Mouse (Mus musculus): ENCODE measurements around the gene Map3k1. TPM values are rescaled to one million over a fixed set of nuclear protein-coding genes. Genes with fewer than 3 reads are reported as not detected.
A peak's percentile ranks its signal among the peaks of the same experiment; 100 is the strongest.
"Not testable (repeated sequence)": the region's sequence is repeated elsewhere in the genome, so short reads cannot be mapped to it uniquely, and the experiment has no call there.

The Map3k1 gene
- total RNA-seq, 2 experiments from 2014 or later: 27.9 to 33.0 TPM

GRCm38 (mm10) chr13:111755377-111755776 lies 53.4 kb downstream of the Map3k1 start:
- no peak for DNase-seq (ENCODE audit: low spot score)
- intact Hi-C loops (cut with DNase I): no loop called here

DNA sequence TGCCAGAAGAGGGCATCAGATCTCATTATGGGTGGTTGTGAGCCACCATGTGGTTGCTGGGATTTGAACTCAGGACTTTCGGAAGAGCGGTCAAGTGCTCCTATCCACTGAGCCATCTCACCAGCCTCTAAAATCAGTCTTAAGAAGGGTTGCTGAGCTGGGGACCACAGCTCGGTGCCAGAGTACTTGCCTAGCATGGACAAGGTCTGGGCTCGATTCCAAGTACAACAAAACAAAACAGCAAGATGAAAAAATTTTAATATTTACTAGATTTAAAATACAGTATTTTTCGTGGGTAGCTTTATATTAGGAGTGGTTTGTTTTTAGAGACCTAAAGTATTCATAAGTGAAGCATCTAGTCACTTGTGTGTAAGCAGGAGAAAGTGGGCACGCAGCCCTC lies 55.5 kb downstream of the Map3k1 start:
- intact Hi-C loops (cut with DNase I): no loop called here
- no peak for DNase-seq (ENCODE audit: low spot score)

GRCm38 (mm10) chr13:111748301-111749062 lies 60.3 kb downstream of the Map3k1 start:
- intact Hi-C loops (cut with DNase I): no loop called here

DNA sequence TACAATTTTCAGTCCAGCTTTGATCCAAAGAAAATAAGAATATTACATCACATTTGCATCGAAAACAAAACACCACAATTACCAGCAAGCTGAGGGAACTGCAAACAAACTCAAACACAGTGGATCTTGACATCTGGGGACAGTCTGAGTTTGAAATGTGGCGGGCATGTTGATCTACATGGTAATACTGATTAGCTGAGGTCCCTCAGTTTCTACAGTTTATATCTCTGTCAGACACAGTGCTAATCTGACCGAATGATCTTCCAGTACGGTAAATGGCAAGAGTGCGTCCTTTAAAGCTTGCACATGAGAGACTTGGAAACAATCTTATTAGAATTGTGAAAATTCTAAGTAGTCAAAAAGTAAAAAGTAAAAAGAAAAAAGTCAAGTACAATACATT lies 62.0 kb downstream of the Map3k1 start:
- intact Hi-C loops (cut with DNase I): no loop called here
- no peak for DNase-seq (ENCODE audit: low spot score)

More at GRCm38 (mm10) chr13:111748301-111749062, 60.3 kb downstream of the Map3k1 start:
- no peak for DNase-seq (ENCODE audit: low spot score)

DNA sequence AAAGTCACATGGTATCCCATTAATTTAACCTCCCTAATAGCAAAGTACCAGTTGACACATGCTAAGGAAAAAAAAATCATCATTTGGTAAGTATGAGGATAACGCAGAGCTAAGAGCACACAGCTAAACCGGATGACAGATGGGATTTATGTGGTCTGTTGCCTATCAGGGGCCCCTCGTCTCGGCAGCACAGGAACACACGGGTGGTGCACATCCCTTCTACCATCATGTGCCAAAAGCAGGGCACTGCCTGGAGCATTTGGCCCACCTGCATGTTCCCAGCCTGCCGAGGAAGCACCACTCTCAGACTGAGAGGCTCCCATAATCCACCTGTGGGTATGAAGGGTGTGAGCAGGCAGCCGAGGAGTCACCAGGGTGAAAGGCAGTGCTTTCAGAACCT lies 63.6 kb downstream of the Map3k1 start:
- intact Hi-C loops (cut with DNase I): no loop called here
- no peak for DNase-seq (ENCODE audit: low spot score)

DNA sequence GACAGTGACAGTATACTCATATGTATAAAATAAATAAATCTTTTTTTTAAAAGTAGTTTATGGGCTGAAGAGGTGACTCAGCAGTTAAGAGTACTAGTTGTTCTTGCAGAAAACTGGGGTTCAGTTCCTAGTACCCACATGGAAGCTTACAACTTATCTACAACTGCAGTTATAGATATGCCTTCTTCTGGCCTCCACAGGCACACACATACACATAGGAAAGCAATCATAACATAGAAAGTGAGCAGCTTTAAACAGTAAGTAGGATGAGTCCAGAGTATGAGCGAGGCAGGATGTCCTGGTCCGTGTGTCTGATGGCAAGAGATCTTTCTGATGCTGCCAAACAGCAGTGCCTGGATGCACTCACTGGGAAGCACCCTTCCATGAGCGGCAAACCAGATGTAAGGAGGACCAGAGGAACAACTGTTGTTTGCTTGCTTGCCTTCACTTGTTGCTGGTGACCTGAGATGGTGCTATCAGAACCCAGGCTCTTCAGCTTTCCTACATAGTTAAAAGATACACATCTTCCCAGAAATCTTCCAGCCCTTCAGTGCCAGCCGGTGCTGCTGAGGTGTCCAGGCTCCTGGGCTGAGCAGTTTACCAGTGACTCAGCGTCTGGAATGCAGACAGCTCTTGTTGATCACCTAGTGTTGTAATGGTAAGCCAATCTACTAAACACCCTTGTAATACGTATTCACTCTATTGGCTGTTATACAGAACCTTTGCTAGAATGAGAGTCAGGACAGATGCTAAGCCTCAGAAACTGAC lies 64.4 kb downstream of the Map3k1 start:
- intact Hi-C loops (cut with DNase I): loop anchor here (5.0 kb wide), 1 partner anchor 167 kb away; no protein-coding TSS in a partner anchor
- DNase-seq (ENCODE audit: low spot score): no peak

DNA sequence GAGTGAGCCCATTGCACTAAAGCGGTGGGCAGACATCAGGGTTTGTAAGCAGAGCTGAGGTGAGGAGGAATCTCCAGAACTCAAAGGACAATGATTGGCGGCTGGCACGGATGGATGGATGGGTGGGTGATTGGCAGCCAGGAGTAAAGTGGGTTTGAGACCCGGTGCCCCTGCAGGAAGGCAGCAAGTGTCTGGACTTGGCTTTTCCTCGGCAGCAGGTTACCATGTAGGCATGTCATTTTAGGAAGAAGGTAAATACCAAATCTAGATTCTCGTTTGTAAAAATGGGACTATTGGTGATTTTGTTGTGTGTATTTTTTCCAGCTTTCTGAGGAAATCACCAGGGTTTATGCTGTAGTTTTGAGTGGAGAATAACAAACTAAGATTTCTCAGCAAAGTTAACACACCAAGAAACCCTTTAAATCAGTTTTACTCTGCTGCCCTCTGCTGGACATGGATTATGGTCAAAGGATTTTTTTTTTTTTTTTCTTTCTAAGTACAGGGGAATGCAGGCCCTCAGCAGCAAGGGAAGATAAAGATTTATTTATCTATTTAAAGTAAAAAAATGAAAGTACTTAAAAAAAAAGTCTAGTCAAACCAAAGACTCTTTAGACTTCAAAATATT lies 66.7 kb downstream of the Map3k1 start:
- DNase-seq (ENCODE audit: low spot score): no peak
- intact Hi-C loops (cut with DNase I): loop anchor here (2.0 to 5.0 kb wide), 2 partner anchors 165 to 281 kb away; no protein-coding TSS in a partner anchor

DNA sequence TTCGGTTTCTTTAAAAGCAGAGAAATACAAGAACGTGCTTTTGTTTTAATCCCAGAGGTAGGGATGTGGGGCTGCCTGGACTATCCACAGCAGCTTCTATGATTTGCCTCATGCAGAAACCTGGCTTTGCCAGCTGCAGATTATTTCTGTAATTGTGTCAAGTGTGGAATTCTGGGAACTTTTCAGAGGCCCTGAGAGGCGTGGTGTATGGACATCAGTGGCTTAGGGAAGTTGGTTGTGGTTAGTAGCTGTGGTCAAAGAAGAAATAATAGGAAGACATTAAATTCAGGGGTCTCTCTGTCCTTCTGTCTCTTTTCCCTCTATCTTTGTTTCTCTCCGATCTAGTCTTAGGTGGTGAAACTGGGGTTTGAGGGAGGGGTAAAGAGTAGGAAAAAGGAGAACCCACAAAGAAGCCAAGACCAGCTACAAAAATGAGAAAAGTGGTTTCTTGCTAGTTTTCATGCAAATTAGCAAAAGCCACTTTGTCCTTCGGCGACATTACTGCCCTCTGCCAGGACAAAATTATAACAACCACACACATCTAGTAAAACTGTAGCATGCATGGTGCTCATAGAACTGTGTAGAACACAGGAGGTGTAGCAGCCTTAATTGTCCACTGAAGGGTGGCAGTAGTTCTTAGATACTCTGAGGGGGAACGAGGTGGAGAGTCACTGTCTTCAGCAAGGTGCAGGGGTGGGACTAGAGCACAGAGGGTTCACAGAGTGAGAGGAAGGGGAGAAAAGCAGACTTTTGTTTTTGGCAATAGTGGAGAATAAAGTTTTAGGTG lies 67.4 kb downstream of the Map3k1 start:
- intact Hi-C loops (cut with DNase I): loop anchor here (5.0 kb wide), 1 partner anchor 164 kb away; no protein-coding TSS in a partner anchor
- DNase-seq (ENCODE audit: low spot score): no peak

DNA sequence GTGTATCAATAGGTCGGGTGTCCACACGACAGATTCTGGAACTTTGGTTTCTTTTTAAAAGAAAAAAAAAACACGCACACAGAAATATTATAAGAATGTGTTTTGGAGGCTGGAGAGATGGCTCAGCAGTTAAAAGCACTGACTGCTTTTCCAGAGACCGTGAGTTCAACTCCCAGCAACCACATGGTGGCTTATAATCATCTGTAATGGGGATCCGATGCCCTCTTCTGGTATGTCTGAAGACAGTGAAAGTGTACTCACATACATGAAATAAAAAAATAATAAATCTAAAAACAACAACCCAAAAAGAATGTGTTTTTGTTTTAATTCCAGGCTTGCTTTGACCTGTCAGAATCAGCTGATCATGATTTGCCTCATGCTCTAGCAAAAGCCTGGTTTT lies 81.9 kb downstream of the Map3k1 start:
- intact Hi-C loops (cut with DNase I): no loop called here
- DNase-seq (ENCODE audit: low spot score): no peak

DNA sequence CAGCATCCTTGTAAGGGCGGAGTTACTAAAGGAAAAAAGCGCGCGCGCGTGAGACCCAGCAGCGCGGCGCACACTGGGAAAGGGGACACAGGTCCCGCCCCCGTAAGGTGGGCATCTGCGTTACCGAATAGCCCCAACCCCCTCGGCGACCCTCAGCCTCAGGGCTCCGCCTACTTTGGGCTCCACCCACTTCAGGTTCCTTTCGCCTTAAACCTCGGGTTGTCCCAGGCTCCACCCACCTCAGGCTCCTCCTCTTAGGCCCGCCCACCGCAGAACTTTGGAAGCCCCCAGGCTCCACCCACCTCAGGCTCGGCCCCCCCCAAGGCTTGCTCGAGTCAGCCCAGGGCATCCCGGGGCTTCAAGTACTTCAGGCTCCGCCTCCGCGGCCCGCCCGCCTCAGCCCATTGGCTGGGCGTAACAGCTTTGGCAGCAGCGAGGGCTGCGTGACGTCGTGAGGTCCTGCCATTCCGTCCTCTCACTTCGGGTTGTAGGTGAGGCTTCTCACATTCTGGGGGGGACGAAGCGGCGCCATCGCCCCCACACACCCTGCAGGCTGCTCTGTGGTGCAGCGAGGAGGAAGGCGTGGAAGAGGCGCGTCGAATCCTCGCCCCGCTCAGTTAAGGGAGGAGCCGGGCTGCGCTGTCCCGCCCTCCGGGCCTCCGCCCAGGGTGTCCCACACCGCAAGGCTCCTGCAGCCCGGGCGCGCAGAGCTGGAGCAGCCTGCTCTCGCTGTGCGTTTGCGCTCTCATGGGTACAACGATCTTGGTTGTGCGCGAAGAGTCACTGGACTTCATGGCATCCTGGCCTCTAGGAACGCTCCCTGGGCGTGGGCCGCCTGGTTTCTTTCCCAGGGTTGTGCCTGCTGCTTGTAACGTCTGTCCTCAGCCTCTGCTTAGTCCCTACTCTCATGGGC lies 83.4 kb downstream of the Map3k1 start:
- DNase-seq (ENCODE audit: low spot score): peak; percentile 97
- intact Hi-C loops (cut with DNase I): no loop called here

- intact Hi-C loops (cut with DNase I): loop anchor here (5.0 kb wide), 1 partner anchor 37 kb away; no protein-coding TSS in a partner anchor
These were observed 84.0 kb downstream of the Map3k1 start for GRCm38 (mm10) chr13:111724811-111725164.

GRCm38 (mm10) chr13:111719726-111720125 lies 89.1 kb downstream of the Map3k1 start:
- DNase-seq (ENCODE audit: low spot score): no peak
- intact Hi-C loops (cut with DNase I): loop anchor here (5.0 kb wide), 1 partner anchor 32 kb away; no protein-coding TSS in a partner anchor

More at GRCm38 (mm10) chr13:111724811-111725164, 84.0 kb downstream of the Map3k1 start:
- no peak for DNase-seq (ENCODE audit: low spot score)

DNA sequence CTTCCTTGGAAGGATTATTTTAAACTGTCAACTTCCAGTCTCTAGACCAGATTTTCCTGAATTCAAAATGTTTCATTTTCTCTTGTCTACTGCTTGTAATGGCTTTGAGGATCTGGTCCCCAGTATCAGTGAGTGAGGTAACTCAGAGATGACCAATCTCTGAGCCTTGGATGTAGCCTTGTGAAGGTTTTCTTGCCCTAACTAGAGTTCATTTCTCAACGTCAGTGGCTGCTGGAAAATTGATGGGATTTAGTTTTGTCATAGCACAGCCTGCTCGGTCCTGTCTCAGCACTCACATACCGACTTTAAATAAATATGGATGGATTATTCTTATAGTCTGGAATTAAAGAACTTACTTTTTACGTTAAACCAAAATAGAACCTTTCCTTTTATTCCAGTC lies 98.3 kb downstream of the Map3k1 start:
- DNase-seq (ENCODE audit: low spot score): no peak
- intact Hi-C loops (cut with DNase I): no loop called here

- DNase-seq (ENCODE audit: low spot score); intact Hi-C loops (cut with DNase I): not testable (repeated sequence)
These were observed 104.8 kb downstream of the Map3k1 start for GRCm38 (mm10) chr13:111703952-111704351.

DNA sequence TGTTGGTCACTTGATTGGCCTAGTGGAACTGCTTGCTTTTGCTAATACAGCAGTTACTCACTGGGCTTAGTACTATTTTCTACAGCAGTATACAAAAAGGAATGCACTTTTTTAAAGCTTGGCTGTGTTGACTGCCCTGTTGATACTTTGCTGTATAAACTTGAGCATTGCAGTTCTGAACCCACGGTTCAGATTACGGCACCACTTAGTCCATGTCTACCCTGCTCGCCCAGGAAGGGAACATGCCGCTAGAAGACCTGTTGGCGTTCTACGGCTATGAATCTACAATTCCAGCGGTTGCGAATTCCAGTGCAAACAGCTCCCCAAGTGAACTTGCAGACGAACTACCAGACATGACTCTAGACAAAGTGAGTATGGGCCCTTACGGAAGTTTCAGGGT lies 105.4 kb downstream of the Map3k1 start:
- intact Hi-C loops (cut with DNase I): no loop called here
- DNase-seq (ENCODE audit: low spot score): no peak

Measured in heart, postnatal 25 days (tissue).